Mouse (Mus musculus): ENCODE results near the gene Fam184a.
A peak's percentile ranks its signal among the peaks of the same experiment; 100 is the strongest.

Gene Fam184a

GRCm38 (mm10) chr10:53597121-53597881 lies 153.6 kb downstream of the Fam184a start:
- DNase-seq (ENCODE audit: low read depth): no peak

GRCm38 (mm10) chr10:53596677-53597120 lies 154.2 kb downstream of the Fam184a start, which contains the start of gene Asf1a:
TSS of gene Asf1a (plus strand) at chr10:53596757.
- peak; percentile 94 for DNase-seq (ENCODE audit: low read depth)

- peak; percentile 72 for DNase-seq (ENCODE audit: low read depth)
Observed at GRCm38 (mm10) chr10:53595744-53596676, 154.9 kb downstream of the Fam184a start.

- no peak for DNase-seq (ENCODE audit: low read depth)
Observed at GRCm38 (mm10) chr10:53585777-53586176, 165.1 kb downstream of the Fam184a start.

Data from c-Kit-positive CD71-positive TER-119-negative erythroid progenitor cells, embryonic 14.5 days (primary cell).